Mouse (Mus musculus) heart, adult 2 months (tissue): ENCODE data around the gene Gm20671.
A peak's percentile ranks its signal among the peaks of the same experiment; 100 is the strongest.

Source experiments
- CTCF ChIP-seq: fragments of 200-600 bp; IDR thresholded peaks from 2 replicates; pipeline ENCODE4 v1.8.1; 2022; ENCODE audit warnings: antibody characterized with exemption, mild to moderate bottlenecking, moderate library complexity
- EP300 ChIP-seq: fragments of 200-500 bp; IDR thresholded peaks from 2 replicates; pipeline ENCODE4 v1.6.1; 2011; ENCODE audit warnings: low read depth, low read length, control low read depth; ENCODE audit not compliant: insufficient read depth

DNA sequence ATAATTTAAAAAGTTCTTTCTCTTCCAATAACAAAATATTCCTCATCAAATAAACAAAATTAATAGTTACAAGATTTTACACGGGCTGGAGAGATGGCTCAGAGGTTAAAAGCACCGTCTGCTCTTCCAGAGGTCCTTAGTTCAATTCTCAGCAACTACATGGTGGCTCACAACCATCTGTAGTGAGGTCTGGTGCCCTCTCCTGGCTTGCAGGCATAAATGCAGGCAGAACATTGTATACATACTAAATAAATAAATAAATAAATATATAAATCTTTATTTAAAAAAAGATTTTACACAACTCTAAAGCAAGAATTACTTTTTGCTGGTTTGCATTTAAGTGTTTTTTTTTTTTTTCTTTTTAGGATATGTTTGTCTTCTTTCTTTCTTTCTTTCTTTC lies 13.1 kb upstream of the Gm20671 start:
- TF ChIP-seq CTCF: peak; percentile 48
- no peak for TF ChIP-seq EP300
